Mouse (Mus musculus): ENCODE measurements around the gene Garnl3. TPM values are rescaled to one million over a fixed set of nuclear protein-coding genes. Genes with fewer than 3 reads are reported as not detected.
A peak's percentile ranks its signal among the peaks of the same experiment; 100 is the strongest.

Gene Garnl3
- polyA plus RNA-seq, 1 experiment from 2014 or later = 11.7 TPM

DNA sequence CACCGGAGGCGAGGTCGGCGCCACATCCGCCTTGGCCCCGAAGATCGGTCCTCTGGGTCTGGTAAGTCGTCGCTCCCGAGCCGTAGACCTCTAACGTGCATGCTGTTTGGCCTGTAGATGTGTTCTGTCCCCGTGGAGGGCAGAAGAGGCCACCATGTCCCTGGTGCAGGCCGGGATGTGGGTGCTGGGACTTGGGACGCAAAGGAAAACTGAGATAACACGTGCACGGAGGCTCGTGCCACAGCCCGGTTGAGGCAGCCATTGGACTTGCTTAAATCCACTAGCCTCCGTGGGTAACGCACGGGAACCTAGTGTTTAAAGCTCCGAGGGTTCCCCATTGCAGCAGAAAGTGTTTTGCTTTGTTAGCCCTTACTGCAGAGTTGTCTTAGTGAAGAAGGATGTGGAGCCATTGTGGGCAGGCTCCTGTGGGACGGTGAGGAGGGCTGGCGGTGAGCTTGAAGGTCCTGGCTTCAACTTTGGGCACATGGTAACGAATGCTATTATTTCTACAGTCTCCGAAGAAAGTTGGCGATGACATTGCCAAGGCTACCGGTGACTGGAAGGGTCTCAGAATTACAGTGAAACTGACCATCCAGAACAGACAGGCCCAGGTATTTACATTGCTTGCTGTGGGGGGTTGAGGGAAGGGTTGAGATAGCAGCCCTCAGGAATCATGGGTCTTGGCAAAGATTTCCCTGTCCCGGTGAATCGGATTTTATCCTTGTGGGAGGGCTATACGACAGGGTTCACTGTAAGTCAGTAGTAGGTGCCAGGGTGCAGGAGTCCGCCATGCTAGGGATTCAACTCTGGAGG lies 169.2 kb downstream of the Garnl3 start:
- Histone ChIP-seq H3K4me2 (replicated peaks) (peak overlapping the region; percentile 76), H3K9ac (peak overlapping the region; percentile 77), H3K4me3 (replicated peaks) (peak overlapping the region; percentile 54), H3K9me3 (no peaks in the 10 kb centered on the region), H3K4me1 (replicated peaks) (peaks cover 28% of the 10 kb centered on the region), H3K36me3 (peaks cover 23% of the 10 kb centered on the region), H3K27me3 (replicated peaks) (no peaks in the 10 kb centered on the region), H3K27ac (peak overlapping the region; percentile 88)
- under 1% methylated on average over 33 of the region's 33 CpGs for WGBS
- ATAC-seq = no peak

DNA sequence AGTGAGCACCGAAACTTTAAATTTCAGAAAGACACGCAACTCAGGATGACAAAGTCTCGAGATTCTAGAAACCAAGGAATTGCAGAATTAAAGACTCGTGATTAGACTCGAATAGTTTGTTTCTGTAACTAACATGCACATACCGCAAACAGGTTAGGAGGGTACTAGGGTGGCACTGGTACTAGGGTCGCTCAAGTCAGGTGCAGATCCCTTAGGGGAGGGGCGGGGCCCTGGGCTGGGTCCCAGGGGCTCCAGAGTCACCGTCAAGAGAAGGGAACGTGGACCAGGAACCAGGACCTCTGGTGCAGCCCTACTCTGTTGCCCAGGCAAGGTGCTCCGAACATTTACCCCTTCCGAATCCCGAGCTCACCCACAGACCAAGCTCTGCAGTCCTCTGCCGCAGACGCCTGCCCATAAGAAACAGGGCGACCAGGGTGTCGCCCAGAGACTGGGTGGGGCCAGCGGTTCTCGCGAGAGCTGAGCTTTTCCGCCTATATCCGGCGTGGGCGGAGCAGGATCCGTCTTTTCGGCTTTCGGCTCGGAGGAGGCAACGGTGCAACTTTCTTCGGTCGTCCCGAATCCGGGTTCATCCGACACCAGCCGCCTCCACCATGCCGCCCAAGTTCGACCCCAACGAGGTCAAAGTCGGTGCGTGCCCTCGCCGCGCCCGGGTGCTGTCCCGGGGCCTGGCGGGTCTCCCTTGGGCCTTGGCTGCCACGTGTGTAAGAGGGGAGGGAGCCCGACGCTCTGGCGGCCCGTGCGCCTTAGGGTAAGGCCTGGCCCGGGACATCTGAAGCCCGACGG lies 170.1 kb downstream of the Garnl3 start, which contains the start of the genes Rpl12 and Lrsam1:
Gene Rpl12, plus strand, starts transcription at position 368 of the 804 bp plus-strand sequence.
Gene Lrsam1, minus strand, starts transcription at position 423 of the 804 bp plus-strand sequence.
- H3K9ac ChIP-seq = peak within 1 kb of the TSS; percentile 77
- peaks cover 28% of the 10 kb centered on the region for H3K4me1 ChIP-seq (replicated peaks)
- peak within 1 kb of the TSS; percentile 88 for H3K27ac ChIP-seq
- peak within 1 kb of the TSS; percentile 54 for H3K4me3 ChIP-seq (replicated peaks)
- H3K27me3 ChIP-seq (replicated peaks) = no peaks in the 10 kb centered on the region
- no peaks in the 10 kb centered on the region for H3K9me3 ChIP-seq
- WGBS = 2% methylated on average over 55 of the region's 55 CpGs
- ATAC-seq = peak; percentile 93
- H3K36me3 ChIP-seq = peaks cover 23% of the 10 kb centered on the region
- peak within 1 kb of the TSS; percentile 76 for H3K4me2 ChIP-seq (replicated peaks)

DNA sequence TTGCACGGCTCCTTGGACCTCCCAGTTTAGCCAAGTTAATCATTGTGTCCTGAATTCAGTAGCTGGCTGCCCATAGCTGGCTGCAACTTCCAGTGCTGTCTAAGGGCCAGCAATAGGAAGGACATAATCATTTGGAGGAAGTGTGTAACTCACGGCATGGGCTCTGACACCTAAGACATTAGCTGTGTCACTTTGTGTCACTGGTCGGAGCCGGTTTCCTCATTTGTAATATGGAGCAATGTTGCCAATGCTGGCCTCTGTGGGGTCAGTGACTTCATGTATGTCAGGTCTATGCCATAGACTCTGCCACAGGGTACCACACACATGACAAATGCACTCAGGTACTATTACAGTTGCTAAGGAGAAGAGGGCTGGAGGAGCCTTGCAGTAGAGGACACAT lies 171.2 kb downstream of the Garnl3 start:
- Histone ChIP-seq H3K4me1 (replicated peaks) (peaks cover 28% of the 10 kb centered on the region), H3K27me3 (replicated peaks) (no peaks in the 10 kb centered on the region), H3K36me3 (peaks cover 23% of the 10 kb centered on the region), H3K4me2 (replicated peaks) (peak overlapping the region; percentile 76), H3K9ac (no peak overlapping the region), H3K27ac (no peak overlapping the region), H3K4me3 (replicated peaks) (no peak overlapping the region), H3K9me3 (no peaks in the 10 kb centered on the region)
- 89% methylated on average over 4 of the region's 4 CpGs for WGBS
- no peak for ATAC-seq

DNA sequence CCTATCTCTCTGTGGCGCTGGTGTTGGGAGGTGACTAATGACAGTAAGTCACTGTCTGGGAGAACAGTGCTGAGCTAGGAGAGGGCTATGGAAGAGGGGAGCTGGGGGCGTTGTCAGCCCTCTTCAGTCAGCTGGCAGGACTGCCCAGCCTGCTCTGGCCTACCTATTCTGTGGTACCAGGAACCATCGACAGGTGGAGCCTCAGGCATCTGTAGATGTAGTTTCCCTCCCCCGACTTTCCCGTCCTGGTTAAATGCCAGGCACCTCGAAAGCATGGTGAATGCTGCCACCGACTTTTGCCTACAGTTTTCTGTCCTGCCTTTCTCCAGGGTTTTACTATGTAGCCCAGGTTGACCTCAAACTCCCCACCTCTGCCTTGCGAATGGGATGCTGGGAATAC lies 174.1 kb downstream of the Garnl3 start:
- 51% methylated on average over 8 of the region's 8 CpGs for whole genome bisulfite sequencing
- H3K9ac ChIP-seq = no peak overlapping the region
- H3K4me1 ChIP-seq (replicated peaks) = peaks cover 7% of the 10 kb centered on the region
- H3K36me3 ChIP-seq = peaks cover 12% of the 10 kb centered on the region
- no peak for ATAC-seq
- no peak overlapping the region for H3K27ac ChIP-seq
- H3K4me3 ChIP-seq (replicated peaks) = no peak overlapping the region
- H3K9me3 ChIP-seq = no peaks in the 10 kb centered on the region
- H3K27me3 ChIP-seq (replicated peaks) = no peaks in the 10 kb centered on the region
- H3K4me2 ChIP-seq (replicated peaks) = no peak overlapping the region

DNA sequence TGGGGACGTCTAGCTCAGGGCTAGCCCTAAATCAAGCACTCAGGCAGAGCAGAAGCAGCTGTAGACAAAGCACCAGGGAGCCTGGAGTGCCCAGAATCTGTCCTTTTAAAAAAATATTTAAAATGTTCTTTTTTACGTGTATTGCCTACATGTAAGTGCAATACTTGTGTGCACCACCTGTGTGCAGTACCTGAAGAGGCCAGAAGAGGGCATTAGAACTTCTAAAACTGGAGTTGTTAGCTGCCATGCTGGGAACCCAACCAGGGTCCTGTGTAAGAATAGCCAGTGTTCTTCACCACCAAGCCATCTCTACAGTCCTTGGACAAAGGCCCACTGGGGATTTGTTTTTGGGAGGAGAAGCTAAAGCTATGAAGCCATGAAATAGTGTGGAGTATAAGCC lies 176.9 kb downstream of the Garnl3 start:
- H3K9me3 ChIP-seq = no peaks in the 10 kb centered on the region
- H3K4me3 ChIP-seq (replicated peaks) = no peak overlapping the region
- H3K4me2 ChIP-seq (replicated peaks) = no peak overlapping the region
- H3K27ac ChIP-seq = no peak overlapping the region
- peaks cover 12% of the 10 kb centered on the region for H3K36me3 ChIP-seq
- 88% methylated on average over 2 of the region's 2 CpGs for WGBS
- ATAC-seq = no peak
- no peaks in the 10 kb centered on the region for H3K4me1 ChIP-seq (replicated peaks)
- no peaks in the 10 kb centered on the region for H3K27me3 ChIP-seq (replicated peaks)
- H3K9ac ChIP-seq = no peak overlapping the region

DNA sequence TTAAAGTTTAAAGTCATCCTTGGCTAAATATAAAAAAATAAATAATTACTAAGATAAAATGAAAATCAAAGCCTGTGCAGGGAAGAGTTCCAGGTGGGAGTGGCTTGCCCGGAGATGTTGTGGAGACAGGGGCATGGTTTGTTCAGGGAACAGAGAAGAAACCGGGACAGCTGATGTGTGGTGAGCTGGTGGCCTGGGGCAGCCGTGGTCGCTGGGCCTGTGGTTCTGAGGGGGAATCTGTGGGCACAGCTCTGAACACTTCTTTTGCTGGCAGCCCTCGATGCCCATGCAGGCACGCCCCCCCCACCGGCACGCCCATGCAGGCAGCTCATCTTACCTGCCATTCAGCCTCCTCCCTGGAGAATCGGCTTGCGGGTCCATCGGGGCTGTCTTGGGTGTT lies 184.0 kb downstream of the Garnl3 start:
- Histone ChIP-seq H3K36me3 (peaks cover 5% of the 10 kb centered on the region), H3K27ac (no peak overlapping the region), H3K27me3 (replicated peaks) (no peaks in the 10 kb centered on the region), H3K4me2 (replicated peaks) (no peak overlapping the region), H3K4me3 (replicated peaks) (no peak overlapping the region), H3K9ac (no peak overlapping the region), H3K9me3 (no peaks in the 10 kb centered on the region), H3K4me1 (replicated peaks) (no peaks in the 10 kb centered on the region)
- no peak for ATAC-seq
- 88% methylated on average over 11 of the region's 11 CpGs for WGBS

DNA sequence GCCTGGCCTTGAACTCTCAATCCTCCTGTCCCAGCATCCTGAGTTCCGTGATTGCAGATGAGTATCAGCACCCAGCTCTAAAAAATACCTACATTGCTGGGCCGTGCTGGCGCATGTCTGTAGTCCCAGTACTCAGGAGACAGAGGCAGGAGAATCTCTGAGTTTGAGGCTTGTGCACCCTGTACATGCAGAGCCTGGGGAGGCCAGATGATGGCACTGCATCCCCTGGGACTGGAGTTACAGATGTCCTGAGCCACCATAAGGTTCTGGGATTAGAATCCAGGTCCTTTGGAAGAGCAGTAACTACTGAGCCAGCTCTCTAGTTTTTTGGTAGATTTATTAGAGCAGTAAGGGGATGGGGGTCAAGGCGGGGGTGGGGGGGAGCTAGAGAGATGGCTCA lies 191.0 kb downstream of the Garnl3 start:
- H3K9me3 ChIP-seq = no peaks in the 10 kb centered on the region
- 91% methylated on average over 4 of the region's 4 CpGs for WGBS
- H3K36me3 ChIP-seq = peaks cover 17% of the 10 kb centered on the region
- no peak overlapping the region for H3K9ac ChIP-seq
- no peaks in the 10 kb centered on the region for H3K27me3 ChIP-seq (replicated peaks)
- ATAC-seq = no peak
- H3K4me3 ChIP-seq (replicated peaks) = no peak overlapping the region
- no peak overlapping the region for H3K4me2 ChIP-seq (replicated peaks)
- no peaks in the 10 kb centered on the region for H3K4me1 ChIP-seq (replicated peaks)
- no peak overlapping the region for H3K27ac ChIP-seq

DNA sequence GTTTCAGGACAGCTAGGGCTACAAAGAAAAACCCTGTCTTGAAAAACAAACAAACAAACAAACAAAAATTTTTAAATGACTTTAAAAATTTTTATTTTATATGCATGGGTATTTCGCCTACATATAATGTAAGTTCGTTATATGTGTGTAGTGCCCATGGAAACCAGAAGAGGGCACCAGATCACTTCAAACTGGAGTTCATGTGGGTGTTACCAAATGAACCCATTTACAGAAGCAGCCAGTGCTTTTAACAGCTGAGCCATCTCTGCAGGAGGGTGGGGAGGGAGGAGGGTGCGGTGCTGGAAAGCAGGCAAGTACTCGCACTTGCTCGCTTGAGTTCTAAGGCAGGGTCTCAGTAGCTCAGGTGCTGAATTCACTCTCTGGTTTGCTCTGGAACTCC lies 192.0 kb downstream of the Garnl3 start:
- H3K4me2 ChIP-seq (replicated peaks) = no peak overlapping the region
- H3K4me3 ChIP-seq (replicated peaks) = no peak overlapping the region
- no peak overlapping the region for H3K27ac ChIP-seq
- peaks cover 13% of the 10 kb centered on the region for H3K36me3 ChIP-seq
- H3K9ac ChIP-seq = no peak overlapping the region
- ATAC-seq = no peak
- no peaks in the 10 kb centered on the region for H3K27me3 ChIP-seq (replicated peaks)
- H3K4me1 ChIP-seq (replicated peaks) = no peaks in the 10 kb centered on the region
- 81% methylated on average over 5 of the region's 5 CpGs for WGBS
- H3K9me3 ChIP-seq = no peaks in the 10 kb centered on the region

DNA sequence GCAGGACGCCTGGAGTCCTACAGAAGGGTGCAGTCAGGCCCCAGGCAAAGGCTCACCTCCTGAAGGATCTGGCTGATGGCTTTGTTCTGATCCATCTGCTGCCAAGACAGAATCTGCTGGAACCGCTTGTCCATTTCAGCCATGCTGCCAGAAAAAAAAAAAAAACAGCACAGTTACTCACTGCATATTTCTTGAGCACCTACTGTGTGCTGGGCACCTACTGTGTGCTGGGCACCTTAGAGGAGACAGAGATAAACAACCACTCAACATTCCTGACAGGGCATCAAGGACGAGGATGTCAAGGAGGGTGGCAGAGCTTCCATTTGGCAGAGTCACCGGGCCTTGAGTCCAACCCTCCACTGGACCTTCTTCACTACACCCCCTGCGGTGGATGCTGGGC lies 192.7 kb downstream of the Garnl3 start:
- 91% methylated on average over 5 of the region's 5 CpGs for WGBS
- ATAC-seq = no peak

More for the DNA sequence above, 192.7 kb downstream of the Garnl3 start:
- Histone ChIP-seq H3K4me1 (replicated peaks) (no peaks in the 10 kb centered on the region), H3K4me2 (replicated peaks) (no peak overlapping the region), H3K27me3 (replicated peaks) (no peaks in the 10 kb centered on the region), H3K4me3 (replicated peaks) (no peak overlapping the region), H3K9ac (no peak overlapping the region), H3K27ac (no peak overlapping the region), H3K9me3 (no peaks in the 10 kb centered on the region), H3K36me3 (peaks cover 12% of the 10 kb centered on the region; the same call in 1 of the 2 replicates)

Other genes with a start within 250 kb of the Garnl3 start
- 185 and 190 TPM in 2 replicates for gene Rpl12, start 170.1 kb downstream of the Garnl3 start, polyA plus RNA-seq (2015; fragmentation: Nextera tagmentation; extraction: Ambion mirVana)
- gene Lrsam1, start 170.0 kb downstream of the Garnl3 start, polyA plus RNA-seq (2015; fragmentation: Nextera tagmentation; extraction: Ambion mirVana) = 7.2 and 7.7 TPM in 2 replicates
- 16.8 and 19.3 TPM in 2 replicates for gene Slc2a8, start 149.6 kb downstream of the Garnl3 start, polyA plus RNA-seq (2015; fragmentation: Nextera tagmentation; extraction: Ambion mirVana)
- gene Angptl2, start 84.4 kb upstream of the Garnl3 start, polyA plus RNA-seq (2015; fragmentation: Nextera tagmentation; extraction: Ambion mirVana) = 36.8 and 38.5 TPM in 2 replicates
- 5.5 and 6.7 TPM in 2 replicates for gene Ralgps1, start 239.8 kb upstream of the Garnl3 start, polyA plus RNA-seq (2015; fragmentation: Nextera tagmentation; extraction: Ambion mirVana)